Mouse (Mus musculus): ENCODE results near the gene Rhod. TPM values are rescaled to one million over a fixed set of nuclear protein-coding genes. Genes with fewer than 3 reads are reported as not detected.

Gene Rhod
- total and polyA plus RNA-seq, 2 experiments from 2014 or later: 16.0 to 35.0 TPM

DNA sequence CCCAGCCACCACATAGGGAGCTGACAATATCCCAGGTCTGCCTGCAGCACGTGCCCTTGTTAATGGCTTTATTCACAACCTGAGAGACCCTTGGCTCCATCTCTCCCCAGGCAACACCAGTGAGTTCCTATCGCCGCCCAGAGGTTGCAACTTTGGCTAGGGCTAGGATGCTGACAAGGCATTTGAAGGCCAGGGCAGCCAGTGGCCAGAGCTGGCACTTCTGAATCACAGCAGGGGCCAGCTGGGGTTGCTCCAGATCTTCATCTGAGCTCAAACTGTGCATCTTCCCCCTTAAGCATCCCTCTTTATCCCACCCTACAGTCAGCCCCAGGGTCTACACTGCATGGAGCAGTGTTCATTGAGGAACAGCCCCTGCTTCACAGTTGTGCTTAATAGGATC, 35.5 kb upstream of the Rhod start:
- no peaks in the 10 kb centered on the region for H3K9me3 ChIP-seq (replicated peaks; ENCODE audit: control insufficient read depth, low read length)
- no peak overlapping the region for H3K27ac ChIP-seq (ENCODE audit: low read depth)
- H3K27me3 ChIP-seq (ENCODE audit: control insufficient read depth, insufficient read depth, low read length): peaks cover 32% of the 10 kb centered on the region
- no peak for DNase-seq (ENCODE audit: low spot score)
- no peak overlapping the region for H3K4me3 ChIP-seq (ENCODE audit: low read depth, low read length)
- no peak for ATAC-seq (ENCODE audit: insufficient read depth, low read depth)
- no peak overlapping the region for H3K4me2 ChIP-seq (ENCODE audit: low read depth, low read length)
- TF ChIP-seq CTCF (IDR thresholded peaks at IDR 0.05; ENCODE audit: low read depth): no peak
- no peak for TF ChIP-seq EP300 (IDR thresholded peaks at IDR 0.05; ENCODE audit: low read depth)
- no peak overlapping the region for H3K9ac ChIP-seq (replicated peaks; ENCODE audit: low read depth, low read length)
- WGBS: 53% methylated on average over 3 of the region's 3 CpGs
- H3K4me1 ChIP-seq (ENCODE audit: control insufficient read depth, insufficient read depth): peaks cover 10% of the 10 kb centered on the region
- no peaks in the 10 kb centered on the region for H3K36me3 ChIP-seq (replicated peaks; ENCODE audit: control insufficient read depth, insufficient read depth, low read length)

DNA sequence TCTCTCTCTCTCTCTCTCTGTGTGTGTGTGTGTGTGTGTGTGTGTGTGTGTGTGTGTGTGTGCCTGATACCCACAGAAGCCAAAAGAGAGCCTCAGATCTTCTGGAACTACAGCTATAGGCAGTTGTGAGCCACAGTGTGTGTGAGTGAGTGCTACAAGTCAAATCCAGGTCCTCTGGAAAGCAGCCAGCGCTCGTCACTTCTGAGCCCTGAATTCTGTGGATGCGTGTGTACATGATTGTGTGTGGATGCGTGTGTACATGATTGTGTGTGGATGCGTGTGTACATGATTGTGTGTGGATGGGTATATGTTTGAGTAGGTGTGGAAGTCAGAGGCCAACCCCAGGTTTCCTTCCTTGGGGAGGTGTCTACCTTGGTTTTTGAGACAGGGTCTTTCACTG, 34.3 kb upstream of the Rhod start:
- TF ChIP-seq EP300 (IDR thresholded peaks at IDR 0.05; ENCODE audit: low read depth) (no peak), CTCF (IDR thresholded peaks at IDR 0.05; ENCODE audit: low read depth) (no peak)
- peaks cover 32% of the 10 kb centered on the region for H3K27me3 ChIP-seq (ENCODE audit: control insufficient read depth, insufficient read depth, low read length)
- ATAC-seq (ENCODE audit: insufficient read depth, low read depth) (no peak), DNase-seq (ENCODE audit: low spot score) (no peak)
- no peaks in the 10 kb centered on the region for H3K36me3 ChIP-seq (replicated peaks; ENCODE audit: control insufficient read depth, insufficient read depth, low read length)
- no peak overlapping the region for H3K9ac ChIP-seq (replicated peaks; ENCODE audit: low read depth, low read length)
- WGBS: 75% methylated on average over 5 of the region's 5 CpGs
- H3K9me3 ChIP-seq (replicated peaks; ENCODE audit: control insufficient read depth, low read length): no peaks in the 10 kb centered on the region
- H3K4me1 ChIP-seq (ENCODE audit: control insufficient read depth, insufficient read depth): peaks cover 10% of the 10 kb centered on the region
- H3K4me2 ChIP-seq (ENCODE audit: low read depth, low read length): no peak overlapping the region
- H3K27ac ChIP-seq (ENCODE audit: low read depth): no peak overlapping the region
- H3K4me3 ChIP-seq (ENCODE audit: low read depth, low read length): no peak overlapping the region

DNA sequence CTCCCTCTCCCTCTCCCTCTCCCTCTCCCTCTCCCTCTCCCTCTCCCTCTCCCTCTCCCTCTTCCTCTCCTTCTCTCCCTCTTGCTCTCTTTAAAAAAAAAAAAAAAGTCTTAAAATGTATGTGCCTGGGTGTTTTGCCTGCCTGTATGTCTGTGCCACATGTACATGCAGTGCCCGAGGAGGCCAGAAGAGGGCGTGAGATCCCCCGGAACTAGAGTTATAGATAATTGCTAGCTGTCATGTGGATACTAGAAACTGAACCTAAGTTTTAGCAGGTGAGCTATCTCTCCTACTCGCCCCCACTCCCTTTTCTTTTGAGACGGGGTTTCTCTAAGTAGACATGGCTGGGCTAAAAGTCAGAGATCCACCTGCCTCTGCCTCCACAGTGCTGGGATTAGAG, 29.1 kb upstream of the Rhod start:
- Histone ChIP-seq H3K27me3 (ENCODE audit: control insufficient read depth, insufficient read depth, low read length) (no peaks in the 10 kb centered on the region), H3K4me2 (ENCODE audit: low read depth, low read length) (no peak overlapping the region), H3K27ac (ENCODE audit: low read depth) (no peak overlapping the region), H3K9ac (replicated peaks; ENCODE audit: low read depth, low read length) (no peak overlapping the region), H3K9me3 (replicated peaks; ENCODE audit: control insufficient read depth, low read length) (no peaks in the 10 kb centered on the region), H3K4me3 (ENCODE audit: low read depth, low read length) (no peak overlapping the region), H3K4me1 (ENCODE audit: control insufficient read depth, insufficient read depth) (no peaks in the 10 kb centered on the region), H3K36me3 (replicated peaks; ENCODE audit: control insufficient read depth, insufficient read depth, low read length) (no peaks in the 10 kb centered on the region)
- TF ChIP-seq EP300 (IDR thresholded peaks at IDR 0.05; ENCODE audit: low read depth): no peak
- 0 out of 2 replicates have a peak, but pooled peaks have one; percentile 7 for TF ChIP-seq CTCF (IDR thresholded peaks at IDR 0.05; ENCODE audit: low read depth)
- WGBS: 30% methylated on average over 5 of the region's 5 CpGs
- no peak for ATAC-seq (ENCODE audit: insufficient read depth, low read depth)
- DNase-seq (ENCODE audit: low spot score): no peak

DNA sequence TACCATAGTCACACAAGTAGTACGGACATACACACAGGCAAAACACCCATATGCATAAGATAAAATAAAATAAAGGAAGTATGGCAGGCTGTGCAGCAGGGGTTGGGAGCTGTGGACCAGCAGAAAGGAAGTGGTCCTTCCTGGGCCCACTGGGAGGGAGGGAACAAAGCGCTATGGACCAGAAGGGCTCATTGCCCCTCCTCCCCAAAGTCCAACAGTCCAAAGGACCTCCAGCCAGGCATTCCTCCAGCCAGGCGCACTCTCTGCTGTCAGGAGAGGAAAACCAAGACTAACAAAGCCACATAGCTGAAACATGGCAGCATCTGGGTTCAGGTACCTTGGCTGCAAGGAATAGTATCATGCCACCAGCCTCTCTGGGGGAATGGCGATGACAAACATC, 25.4 kb upstream of the Rhod start:
- H3K27me3 ChIP-seq (ENCODE audit: control insufficient read depth, insufficient read depth, low read length): no peaks in the 10 kb centered on the region
- no peak overlapping the region for H3K4me3 ChIP-seq (ENCODE audit: low read depth, low read length)
- no peak for DNase-seq (ENCODE audit: low spot score)
- H3K4me2 ChIP-seq (ENCODE audit: low read depth, low read length): no peak overlapping the region
- TF ChIP-seq CTCF (IDR thresholded peaks at IDR 0.05; ENCODE audit: low read depth): no peak
- TF ChIP-seq EP300 (IDR thresholded peaks at IDR 0.05; ENCODE audit: low read depth): no peak
- H3K4me1 ChIP-seq (ENCODE audit: control insufficient read depth, insufficient read depth): no peaks in the 10 kb centered on the region
- H3K36me3 ChIP-seq (replicated peaks; ENCODE audit: control insufficient read depth, insufficient read depth, low read length): no peaks in the 10 kb centered on the region
- WGBS: 73% methylated on average over 4 of the region's 4 CpGs
- no peaks in the 10 kb centered on the region for H3K9me3 ChIP-seq (replicated peaks; ENCODE audit: control insufficient read depth, low read length)
- no peak overlapping the region for H3K27ac ChIP-seq (ENCODE audit: low read depth)
- ATAC-seq (ENCODE audit: insufficient read depth, low read depth): no peak
- no peak overlapping the region for H3K9ac ChIP-seq (replicated peaks; ENCODE audit: low read depth, low read length)

DNA sequence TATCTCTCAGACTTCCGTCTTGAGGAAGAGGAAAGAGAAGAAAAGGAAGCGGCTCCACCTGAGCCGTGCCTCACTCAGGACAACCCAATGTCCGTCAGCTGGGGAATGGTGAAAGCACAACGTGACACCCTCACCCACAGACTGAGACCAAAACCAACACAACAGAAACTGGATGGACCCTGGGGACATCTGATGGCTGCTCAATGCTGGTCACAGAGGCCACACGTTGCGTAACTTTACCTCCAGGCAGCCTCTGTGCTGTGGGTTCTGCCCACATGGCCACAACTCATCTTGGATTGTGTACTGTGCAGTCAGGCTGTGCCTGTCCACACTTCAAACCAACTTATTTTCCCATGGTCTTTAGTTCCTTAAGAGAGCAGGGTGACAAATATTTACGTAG, 22.7 kb upstream of the Rhod start:
- H3K9ac ChIP-seq (replicated peaks; ENCODE audit: low read depth, low read length): no peak overlapping the region
- 69% methylated on average over 8 of the region's 8 CpGs for WGBS
- no peaks in the 10 kb centered on the region for H3K4me1 ChIP-seq (ENCODE audit: control insufficient read depth, insufficient read depth)
- H3K9me3 ChIP-seq (replicated peaks; ENCODE audit: control insufficient read depth, low read length): no peaks in the 10 kb centered on the region
- no peak overlapping the region for H3K27ac ChIP-seq (ENCODE audit: low read depth)
- no peak for TF ChIP-seq CTCF (IDR thresholded peaks at IDR 0.05; ENCODE audit: low read depth)
- TF ChIP-seq EP300 (IDR thresholded peaks at IDR 0.05; ENCODE audit: low read depth): no peak
- H3K27me3 ChIP-seq (ENCODE audit: control insufficient read depth, insufficient read depth, low read length): no peaks in the 10 kb centered on the region
- ATAC-seq (ENCODE audit: insufficient read depth, low read depth) (no peak), DNase-seq (ENCODE audit: low spot score) (no peak)
- H3K36me3 ChIP-seq (replicated peaks; ENCODE audit: control insufficient read depth, insufficient read depth, low read length): no peaks in the 10 kb centered on the region
- H3K4me2 ChIP-seq (ENCODE audit: low read depth, low read length): no peak overlapping the region
- no peak overlapping the region for H3K4me3 ChIP-seq (ENCODE audit: low read depth, low read length)

DNA sequence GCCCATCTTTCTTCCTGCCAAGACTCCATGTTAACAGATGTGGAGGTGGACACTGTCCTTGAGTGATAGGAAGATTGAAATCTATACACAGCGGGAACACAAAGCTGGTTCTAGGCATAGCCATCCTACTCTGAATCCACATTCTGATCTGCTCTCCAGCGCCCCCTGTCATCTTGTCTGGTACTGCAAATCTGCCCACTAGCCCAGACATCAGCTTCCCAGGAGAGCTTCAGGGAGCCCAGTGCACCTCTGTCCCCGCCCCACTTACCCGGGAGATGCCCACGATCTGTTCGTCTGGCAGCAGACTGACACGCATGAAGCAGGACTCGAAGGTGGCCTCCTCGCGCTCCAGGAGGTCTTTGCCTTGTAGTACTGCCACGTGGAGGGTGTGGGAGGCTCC, 17.0 kb upstream of the Rhod start:
- 9% methylated on average over 11 of the region's 11 CpGs for WGBS
- Histone ChIP-seq H3K27ac (ENCODE audit: low read depth) (no peak overlapping the region), H3K9me3 (replicated peaks; ENCODE audit: control insufficient read depth, low read length) (no peaks in the 10 kb centered on the region), H3K27me3 (ENCODE audit: control insufficient read depth, insufficient read depth, low read length) (no peaks in the 10 kb centered on the region), H3K4me3 (ENCODE audit: low read depth, low read length) (no peak overlapping the region), H3K4me1 (ENCODE audit: control insufficient read depth, insufficient read depth) (no peaks in the 10 kb centered on the region), H3K36me3 (replicated peaks; ENCODE audit: control insufficient read depth, insufficient read depth, low read length) (no peaks in the 10 kb centered on the region), H3K9ac (replicated peaks; ENCODE audit: low read depth, low read length) (no peak overlapping the region), H3K4me2 (ENCODE audit: low read depth, low read length) (no peak overlapping the region)
- TF ChIP-seq EP300 (IDR thresholded peaks at IDR 0.05; ENCODE audit: low read depth) (no peak), CTCF (IDR thresholded peaks at IDR 0.05; ENCODE audit: low read depth) (peak; percentile 46)
- no peak for ATAC-seq (ENCODE audit: insufficient read depth, low read depth)
- DNase-seq (ENCODE audit: low spot score): no peak

All from heart, postnatal 0 days (tissue).